Mouse (Mus musculus) embryonic facial prominence, embryonic 13.5 days (tissue): ENCODE data around the gene Odf3l2. TPM values are rescaled to one million over a fixed set of nuclear protein-coding genes. Genes with fewer than 3 reads are reported as not detected.

Source experiments
- ATAC-seq: fragments of 200-750 bp; cut with Nextera tagmentation; 2 replicates; pipeline ENCODE4 v1.8.0; 2017; ENCODE audit warnings: low read depth; ENCODE audit not compliant: insufficient number of reproducible peaks, insufficient read depth, low FRiP score, low TSS enrichment
- H3K27ac ChIP-seq: fragments of 300-500 bp; sonication (generic); 2 replicates; pipeline ENCODE4 v1.5.1; 2015; ENCODE audit warnings: moderate library complexity, mild to moderate bottlenecking, inconsistent platforms
- H3K27me3 ChIP-seq: fragments of 300-500 bp; sonication (generic); 2 replicates; pipeline ENCODE4 v1.6.1; 2015; ENCODE audit warnings: mild to moderate bottlenecking, inconsistent platforms
- H3K36me3 ChIP-seq: fragments of 300-500 bp; sonication (generic); 2 replicates; pipeline ENCODE4 v1.6.1; 2015; ENCODE audit warnings: mild to moderate bottlenecking, inconsistent platforms
- H3K4me1 ChIP-seq: fragments of 300-500 bp; sonication (generic); 2 replicates; pipeline ENCODE4 v1.6.1; 2015; ENCODE audit warnings: inconsistent platforms
- H3K4me2 ChIP-seq: fragments of 300-500 bp; sonication (generic); 2 replicates; pipeline ENCODE4 v1.6.1; 2015; ENCODE audit warnings: moderate library complexity, mild to moderate bottlenecking, inconsistent platforms
- H3K4me3 ChIP-seq: fragments of 300-500 bp; sonication (generic); 2 replicates; pipeline ENCODE4 v1.5.1; 2015; ENCODE audit warnings: mild to moderate bottlenecking, inconsistent platforms
- H3K9ac ChIP-seq: fragments of 300-500 bp; sonication (generic); 2 replicates; pipeline ENCODE4 v1.6.1; 2015; ENCODE audit warnings: mild to moderate bottlenecking, inconsistent platforms
- H3K9me3 ChIP-seq: fragments of 300-500 bp; sonication (generic); 2 replicates; pipeline ENCODE4 v1.6.1; 2016; ENCODE audit warnings: inconsistent platforms
- WGBS: fragments of 180-500 bp; shearing (Covaris S2); methylation state at CpG from one replicate; pipeline ENCODE4 v1.1.7; 2015; ENCODE audit warnings: mixed read lengths; 5-methylcytosine and 5-hydroxymethylcytosine counted together
- polyA plus RNA-seq: library from polyadenylated mRNA; unstranded; fragments of >200 nt; fragmentation: Nextera tagmentation; extraction: Ambion mirVana; gene quantifications from 2 replicates; pipeline ENCODE4 v1.2.1, GENCODE M21; 2015

Odf3l2 gene
- polyA plus RNA-seq, 1 experiment from 2014 or later = not detected

DNA sequence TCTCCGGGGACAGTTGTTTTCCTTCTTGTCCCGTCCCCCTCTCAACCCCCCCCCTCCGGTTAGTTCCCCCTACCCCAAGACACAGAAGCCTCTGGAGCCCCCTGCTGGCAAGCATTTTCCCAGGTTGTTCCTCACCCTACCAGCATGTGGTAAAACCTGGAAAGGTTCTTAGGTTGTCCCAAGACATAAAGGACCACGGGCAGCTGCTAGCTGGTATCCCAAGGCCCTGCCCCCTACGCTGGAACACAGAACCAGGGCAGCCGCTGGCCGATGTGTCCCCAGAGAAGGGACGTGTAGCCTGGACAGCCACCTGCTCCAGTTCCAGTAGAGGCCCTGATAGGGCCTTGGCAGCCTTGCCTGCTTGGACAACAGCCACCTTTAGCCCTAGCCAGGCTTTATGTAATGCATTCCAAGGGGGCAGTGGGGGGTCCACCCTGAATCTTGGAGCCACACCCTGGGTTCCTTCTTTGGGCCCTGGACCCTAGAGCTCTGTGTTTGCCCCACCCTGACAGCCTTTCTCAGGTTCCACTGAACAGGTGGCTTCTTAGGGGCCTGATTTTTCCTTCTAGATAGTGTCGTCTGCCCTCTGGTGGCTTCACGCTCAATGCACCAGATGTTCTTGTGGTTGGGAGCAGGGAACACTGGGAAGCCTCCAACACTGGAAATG lies 37.5 kb upstream of the Odf3l2 start:
- H3K4me1 ChIP-seq = peaks cover 22% of the 10 kb centered on the region
- 4% methylated on average over 10 of the region's 10 CpGs for WGBS
- H3K4me3 ChIP-seq = peak overlapping the region; percentile 89
- ATAC-seq = no peak
- H3K4me2 ChIP-seq = peak overlapping the region; percentile 93
- H3K9me3 ChIP-seq = no peaks in the 10 kb centered on the region
- peak overlapping the region; percentile 90 for H3K9ac ChIP-seq
- H3K27ac ChIP-seq = peak overlapping the region; percentile 71
- no peaks in the 10 kb centered on the region for H3K27me3 ChIP-seq
- H3K36me3 ChIP-seq = peaks cover 43% of the 10 kb centered on the region

GRCm38 (mm10) chr10:79682551-79682915 lies 37.0 kb upstream of the Odf3l2 start:
- Histone ChIP-seq H3K9me3 (no peaks in the 10 kb centered on the region), H3K27ac (peak overlapping the region; percentile 71), H3K4me3 (peak overlapping the region; percentile 89), H3K36me3 (peaks cover 38% of the 10 kb centered on the region), H3K9ac (peak overlapping the region; percentile 90), H3K4me2 (peak overlapping the region; percentile 93), H3K27me3 (no peaks in the 10 kb centered on the region), H3K4me1 (peaks cover 22% of the 10 kb centered on the region)
- 0% methylated on average over 10 of the region's 10 CpGs for WGBS
- no peak for ATAC-seq

GRCm38 (mm10) chr10:79681591-79682245 lies 36.2 kb upstream of the Odf3l2 start, which contains the start of gene Cdc34:
TSS of gene Cdc34 (plus strand) at chr10:79682195.
- peak; percentile 89 for ATAC-seq
- peaks cover 22% of the 10 kb centered on the region for H3K4me1 ChIP-seq
- under 1% methylated on average over 78 of the region's 84 CpGs for WGBS

GRCm38 (mm10) chr10:79680606-79681495 lies 35.3 kb upstream of the Odf3l2 start:
- H3K9ac ChIP-seq = peak overlapping the region; percentile 90
- WGBS = 35% methylated on average over 11 of the region's 11 CpGs
- H3K9me3 ChIP-seq = no peaks in the 10 kb centered on the region
- peak overlapping the region; percentile 93 for H3K4me2 ChIP-seq
- H3K27ac ChIP-seq = peak overlapping the region; percentile 84
- peak overlapping the region; percentile 89 for H3K4me3 ChIP-seq
- H3K27me3 ChIP-seq = no peaks in the 10 kb centered on the region
- peaks cover 22% of the 10 kb centered on the region for H3K4me1 ChIP-seq
- H3K36me3 ChIP-seq = peaks cover 32% of the 10 kb centered on the region
- peak; percentile 7; the same call in 1 of the 2 replicates for ATAC-seq

More at GRCm38 (mm10) chr10:79681591-79682245, 36.2 kb upstream of the Odf3l2 start, which contains the start of gene Cdc34:
- Histone ChIP-seq H3K9me3 (no peaks in the 10 kb centered on the region), H3K4me2 (peak within 1 kb of the TSS; percentile 93), H3K27me3 (no peaks in the 10 kb centered on the region), H3K36me3 (peaks cover 32% of the 10 kb centered on the region), H3K9ac (peak within 1 kb of the TSS; percentile 90), H3K27ac (peak within 1 kb of the TSS; percentile 84), H3K4me3 (peak within 1 kb of the TSS; percentile 89)

DNA sequence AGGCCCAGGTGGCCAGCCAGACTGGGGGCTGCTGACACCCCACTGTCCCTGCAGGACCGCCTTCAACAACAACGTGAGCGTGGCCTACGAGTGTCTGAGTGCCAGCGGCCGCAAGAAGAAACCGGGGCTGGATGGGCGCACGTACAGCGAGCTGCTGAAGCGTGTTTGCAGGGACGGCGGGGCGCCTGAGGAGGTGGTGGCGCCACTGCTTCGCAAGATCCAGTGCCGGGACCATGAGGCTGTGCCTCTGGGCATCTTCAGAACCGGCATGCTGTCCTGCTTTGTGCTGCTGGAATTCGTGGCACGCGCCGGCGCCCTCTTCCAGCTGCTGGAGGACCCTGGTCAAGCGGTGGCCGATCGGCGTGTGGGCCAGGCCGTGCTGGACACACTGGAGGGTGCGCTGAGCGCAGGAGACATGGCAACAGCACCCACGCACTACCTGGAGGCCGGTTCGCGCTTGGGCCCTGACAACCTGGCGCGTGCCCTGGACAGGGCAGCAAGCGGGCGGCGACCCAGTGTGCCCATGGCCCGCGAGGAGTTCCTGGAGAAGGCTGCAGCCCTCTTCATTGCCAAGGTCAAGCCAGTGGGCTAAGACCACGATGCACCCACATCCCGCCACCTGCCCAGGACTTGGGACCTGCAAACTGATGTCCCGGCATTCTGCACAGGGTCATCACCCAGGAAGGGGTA lies 30.0 kb upstream of the Odf3l2 start:
- 0 out of 2 replicates have a peak, but pooled peaks have one; percentile 30 for ATAC-seq
- H3K27ac ChIP-seq = no peak overlapping the region
- 53% methylated on average over 44 of the region's 44 CpGs for WGBS

GRCm38 (mm10) chr10:79673054-79673453 lies 27.5 kb upstream of the Odf3l2 start:
- H3K27me3 ChIP-seq = no peaks in the 10 kb centered on the region
- H3K4me3 ChIP-seq = no peak overlapping the region
- WGBS = 87% methylated on average over 3 of the region's 3 CpGs
- no peaks in the 10 kb centered on the region for H3K9me3 ChIP-seq
- no peak overlapping the region for H3K4me2 ChIP-seq
- no peak for ATAC-seq
- peaks cover 44% of the 10 kb centered on the region for H3K36me3 ChIP-seq
- H3K27ac ChIP-seq = no peak overlapping the region
- peaks cover 13% of the 10 kb centered on the region for H3K4me1 ChIP-seq
- no peak overlapping the region for H3K9ac ChIP-seq

More for the DNA sequence above, 30.0 kb upstream of the Odf3l2 start:
- H3K36me3 ChIP-seq = peaks cover 44% of the 10 kb centered on the region
- no peak overlapping the region for H3K4me2 ChIP-seq
- no peak overlapping the region for H3K9ac ChIP-seq
- H3K27me3 ChIP-seq = no peaks in the 10 kb centered on the region
- H3K9me3 ChIP-seq = no peaks in the 10 kb centered on the region
- no peak overlapping the region for H3K4me3 ChIP-seq
- peaks cover 8% of the 10 kb centered on the region for H3K4me1 ChIP-seq

DNA sequence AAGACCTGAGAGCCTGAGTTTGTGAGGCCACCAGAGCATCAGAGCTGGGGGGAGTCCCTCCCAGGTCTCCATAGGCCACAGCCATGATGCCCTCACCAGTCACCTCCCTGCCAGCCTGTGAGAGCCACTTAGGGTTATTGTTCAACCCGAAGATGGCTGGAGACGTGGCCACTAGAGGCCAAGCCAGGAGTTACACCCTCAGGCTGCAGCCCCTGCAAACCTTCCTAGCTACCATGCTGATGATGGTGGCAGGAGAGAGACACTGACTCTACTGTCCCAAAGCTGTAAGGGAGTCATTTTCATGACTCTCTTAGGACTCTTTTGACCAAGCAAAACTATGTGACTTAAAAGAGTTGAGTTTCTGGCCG lies 26.5 kb upstream of the Odf3l2 start:
- 71% methylated on average over 3 of the region's 3 CpGs for WGBS

GRCm38 (mm10) chr10:79671396-79672087 lies 26.0 kb upstream of the Odf3l2 start:
- H3K9me3 ChIP-seq = no peaks in the 10 kb centered on the region
- H3K4me2 ChIP-seq = no peak overlapping the region
- H3K4me3 ChIP-seq = no peak overlapping the region
- H3K27ac ChIP-seq = no peak overlapping the region
- H3K4me1 ChIP-seq = peaks cover 13% of the 10 kb centered on the region
- WGBS = 87% methylated on average over 6 of the region's 6 CpGs
- peaks cover 40% of the 10 kb centered on the region for H3K36me3 ChIP-seq
- no peak for ATAC-seq
- no peaks in the 10 kb centered on the region; the same call in 1 of the 2 replicates for H3K27me3 ChIP-seq
- H3K9ac ChIP-seq = no peak overlapping the region

More for the DNA sequence above, 26.5 kb upstream of the Odf3l2 start:
- Histone ChIP-seq H3K27me3 (no peaks in the 10 kb centered on the region), H3K4me3 (no peak overlapping the region), H3K4me1 (peaks cover 13% of the 10 kb centered on the region), H3K27ac (no peak overlapping the region), H3K9me3 (no peaks in the 10 kb centered on the region), H3K36me3 (peaks cover 44% of the 10 kb centered on the region), H3K9ac (no peak overlapping the region), H3K4me2 (no peak overlapping the region)
- no peak for ATAC-seq

- ATAC-seq = no peak
- WGBS = 37% methylated on average over 15 of the region's 15 CpGs
- H3K4me2 ChIP-seq = peak overlapping the region; percentile 96
- H3K9ac ChIP-seq = peak overlapping the region; percentile 88
- peak overlapping the region; percentile 93 for H3K27ac ChIP-seq
- H3K9me3 ChIP-seq = no peaks in the 10 kb centered on the region
- H3K36me3 ChIP-seq = peaks cover 27% of the 10 kb centered on the region
- peak overlapping the region; percentile 97 for H3K4me3 ChIP-seq
- H3K27me3 ChIP-seq = no peaks in the 10 kb centered on the region; the same call in 1 of the 2 replicates
- H3K4me1 ChIP-seq = peaks cover 13% of the 10 kb centered on the region
These were observed 24.7 kb upstream of the Odf3l2 start for GRCm38 (mm10) chr10:79670071-79670888.

- H3K27me3 ChIP-seq = no peaks in the 10 kb centered on the region; the same call in 1 of the 2 replicates
- peaks cover 13% of the 10 kb centered on the region for H3K4me1 ChIP-seq
- H3K36me3 ChIP-seq = peaks cover 23% of the 10 kb centered on the region
- WGBS = under 1% methylated on average over 47 of the region's 47 CpGs
- peak; percentile 44 for ATAC-seq
- H3K4me2 ChIP-seq = peak overlapping the region; percentile 96
- peak overlapping the region; percentile 88 for H3K9ac ChIP-seq
- no peaks in the 10 kb centered on the region for H3K9me3 ChIP-seq
- H3K27ac ChIP-seq = peak overlapping the region; percentile 93
- H3K4me3 ChIP-seq = peak overlapping the region; percentile 97
These were observed 24.1 kb upstream of the Odf3l2 start for GRCm38 (mm10) chr10:79669576-79670057.
